Mouse (Mus musculus) heart, adult 2 months (tissue): ENCODE results near the gene Senp5.

ENCODE experiments used
- CTCF ChIP-seq: fragments of 200-600 bp; IDR thresholded peaks from 2 replicates; pipeline ENCODE4 v1.8.1; 2022; ENCODE audit warnings: antibody characterized with exemption, mild to moderate bottlenecking, moderate library complexity
- EP300 ChIP-seq: fragments of 200-500 bp; IDR thresholded peaks from 2 replicates; pipeline ENCODE4 v1.6.1; 2011; ENCODE audit warnings: low read depth, low read length, control low read depth; ENCODE audit not compliant: insufficient read depth
- POLR2A ChIP-seq: fragments of 200-500 bp; IDR thresholded peaks from 2 replicates; pipeline ENCODE4 v1.6.1; 2011; ENCODE audit warnings: mild to moderate bottlenecking, low read depth, low read length, control low read depth; ENCODE audit not compliant: insufficient read depth

- TF ChIP-seq POLR2A (no peak), CTCF (no peak), EP300 (no peak)
These were observed 77.0 kb downstream of the Senp5 start for GRCm38 (mm10) chr16:31926091-31926490.
